Mouse (Mus musculus) embryonic facial prominence, embryonic 13.5 days (tissue): ENCODE data around the gene Emilin1. TPM values are rescaled to one million over a fixed set of nuclear protein-coding genes. Genes with fewer than 3 reads are reported as not detected.

Experiments used
- ATAC-seq: fragments of 200-750 bp; cut with Nextera tagmentation; 2 replicates; pipeline ENCODE4 v1.8.0; 2017; ENCODE audit warnings: low read depth; ENCODE audit not compliant: insufficient number of reproducible peaks, insufficient read depth, low FRiP score, low TSS enrichment
- H3K27ac ChIP-seq: fragments of 300-500 bp; sonication (generic); 2 replicates; pipeline ENCODE4 v1.5.1; 2015; ENCODE audit warnings: moderate library complexity, mild to moderate bottlenecking, inconsistent platforms
- H3K27me3 ChIP-seq: fragments of 300-500 bp; sonication (generic); 2 replicates; pipeline ENCODE4 v1.6.1; 2015; ENCODE audit warnings: mild to moderate bottlenecking, inconsistent platforms
- H3K36me3 ChIP-seq: fragments of 300-500 bp; sonication (generic); 2 replicates; pipeline ENCODE4 v1.6.1; 2015; ENCODE audit warnings: mild to moderate bottlenecking, inconsistent platforms
- H3K4me1 ChIP-seq: fragments of 300-500 bp; sonication (generic); 2 replicates; pipeline ENCODE4 v1.6.1; 2015; ENCODE audit warnings: inconsistent platforms
- H3K4me2 ChIP-seq: fragments of 300-500 bp; sonication (generic); 2 replicates; pipeline ENCODE4 v1.6.1; 2015; ENCODE audit warnings: moderate library complexity, mild to moderate bottlenecking, inconsistent platforms
- H3K4me3 ChIP-seq: fragments of 300-500 bp; sonication (generic); 2 replicates; pipeline ENCODE4 v1.5.1; 2015; ENCODE audit warnings: mild to moderate bottlenecking, inconsistent platforms
- H3K9ac ChIP-seq: fragments of 300-500 bp; sonication (generic); 2 replicates; pipeline ENCODE4 v1.6.1; 2015; ENCODE audit warnings: mild to moderate bottlenecking, inconsistent platforms
- H3K9me3 ChIP-seq: fragments of 300-500 bp; sonication (generic); 2 replicates; pipeline ENCODE4 v1.6.1; 2016; ENCODE audit warnings: inconsistent platforms
- WGBS: fragments of 180-500 bp; shearing (Covaris S2); methylation state at CpG from one replicate; pipeline ENCODE4 v1.1.7; 2015; ENCODE audit warnings: mixed read lengths; 5-methylcytosine and 5-hydroxymethylcytosine counted together
- polyA plus RNA-seq: library from polyadenylated mRNA; unstranded; fragments of >200 nt; fragmentation: Nextera tagmentation; extraction: Ambion mirVana; gene quantifications from 2 replicates; pipeline ENCODE4 v1.2.1, GENCODE M21; 2015

Gene Emilin1
- polyA plus RNA-seq, 1 experiment from 2014 or later, result 199 TPM

GRCm38 (mm10) chr5:30908426-30909299 is 4.5 kb upstream of the Emilin1 start:
- peak overlapping the region; percentile 77 for H3K4me3 ChIP-seq
- H3K27ac ChIP-seq, result peak overlapping the region; percentile 99
- H3K27me3 ChIP-seq, result no peaks in the 10 kb centered on the region
- H3K36me3 ChIP-seq, result peaks cover 25% of the 10 kb centered on the region
- H3K4me1 ChIP-seq, result peaks cover 74% of the 10 kb centered on the region
- ATAC-seq, result peak; percentile 57; the same call in 1 of the 2 replicates
- WGBS, result 20% methylated on average over 13 of the region's 13 CpGs
- H3K4me2 ChIP-seq, result peak overlapping the region; percentile 91
- H3K9ac ChIP-seq, result peak overlapping the region; percentile 90
- H3K9me3 ChIP-seq, result no peaks in the 10 kb centered on the region

- H3K9me3 ChIP-seq, result no peaks in the 10 kb centered on the region
- H3K9ac ChIP-seq, result peak overlapping the region; percentile 90; the same call in 1 of the 2 replicates
- peak overlapping the region; percentile 99 for H3K27ac ChIP-seq
- no peak for ATAC-seq
- H3K27me3 ChIP-seq, result no peaks in the 10 kb centered on the region
- WGBS, result 27% methylated on average over 7 of the region's 7 CpGs
- H3K4me1 ChIP-seq, result peaks cover 79% of the 10 kb centered on the region
- no peak overlapping the region for H3K4me3 ChIP-seq
- peak overlapping the region; percentile 91 for H3K4me2 ChIP-seq
- peaks cover 19% of the 10 kb centered on the region for H3K36me3 ChIP-seq
Measured at GRCm38 (mm10) chr5:30909300-30909659, 3.9 kb upstream of the Emilin1 start.

DNA sequence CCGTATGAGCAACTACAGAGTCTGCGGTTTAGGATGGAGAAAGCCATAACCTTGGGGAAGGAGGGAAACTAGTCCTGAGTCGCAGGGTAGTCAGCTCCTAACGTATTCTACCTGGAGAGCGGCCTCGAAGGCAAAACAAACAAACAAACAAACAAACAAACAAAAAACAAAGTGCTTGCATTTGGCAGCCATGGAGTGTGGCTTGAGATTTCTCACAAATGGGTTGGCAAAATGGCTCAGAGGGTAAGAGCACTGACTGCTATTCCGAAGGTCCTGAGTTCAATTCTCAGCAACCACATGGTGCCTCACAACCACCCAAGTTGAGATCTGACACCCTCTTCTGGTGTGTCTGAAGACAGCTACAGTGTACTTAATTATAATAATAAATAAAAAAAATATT is 3.3 kb upstream of the Emilin1 start:
- H3K27me3 ChIP-seq, result no peaks in the 10 kb centered on the region
- peaks cover 84% of the 10 kb centered on the region for H3K4me1 ChIP-seq
- ATAC-seq, result no peak
- H3K27ac ChIP-seq, result peak overlapping the region; percentile 99
- no peaks in the 10 kb centered on the region for H3K9me3 ChIP-seq
- peaks cover 13% of the 10 kb centered on the region for H3K36me3 ChIP-seq
- no peak overlapping the region for H3K9ac ChIP-seq
- H3K4me3 ChIP-seq, result no peak overlapping the region
- WGBS, result 76% methylated on average over 7 of the region's 7 CpGs
- no peak overlapping the region for H3K4me2 ChIP-seq

- Histone ChIP-seq H3K36me3 (peaks cover 7% of the 10 kb centered on the region), H3K27me3 (no peaks in the 10 kb centered on the region), H3K9ac (no peak overlapping the region), H3K4me1 (peaks cover 82% of the 10 kb centered on the region), H3K27ac (peak overlapping the region; percentile 99), H3K4me3 (no peak overlapping the region), H3K4me2 (no peak overlapping the region), H3K9me3 (no peaks in the 10 kb centered on the region)
- ATAC-seq, result no peak
Measured at GRCm38 (mm10) chr5:30910481-30910880, 2.7 kb upstream of the Emilin1 start.

GRCm38 (mm10) chr5:30912156-30912555 is 1.0 kb upstream of the Emilin1 start:
- peak overlapping the region; percentile 99 for H3K27ac ChIP-seq
- 32% methylated on average over 5 of the region's 5 CpGs for WGBS
- peaks cover 6% of the 10 kb centered on the region for H3K36me3 ChIP-seq
- peak overlapping the region; percentile 88 for H3K9ac ChIP-seq
- no peaks in the 10 kb centered on the region for H3K9me3 ChIP-seq
- ATAC-seq, result no peak
- no peak overlapping the region for H3K4me3 ChIP-seq
- peak overlapping the region; percentile 95 for H3K4me2 ChIP-seq
- no peaks in the 10 kb centered on the region for H3K27me3 ChIP-seq
- peaks cover 81% of the 10 kb centered on the region for H3K4me1 ChIP-seq

- Histone ChIP-seq H3K36me3 (peaks cover 27% of the 10 kb centered on the region), H3K4me1 (peaks cover 88% of the 10 kb centered on the region), H3K4me2 (peak overlapping the region; percentile 95), H3K9ac (peak overlapping the region; percentile 88), H3K27me3 (no peaks in the 10 kb centered on the region), H3K27ac (peak overlapping the region; percentile 99), H3K4me3 (peak overlapping the region; percentile 68), H3K9me3 (no peaks in the 10 kb centered on the region)
- 22% methylated on average over 7 of the region's 7 CpGs for WGBS
- ATAC-seq, result no peak
Measured at GRCm38 (mm10) chr5:30914101-30914635, 966 bp downstream of the Emilin1 start.

- no peaks in the 10 kb centered on the region for H3K9me3 ChIP-seq
- WGBS, result 33% methylated on average over 6 of the region's 6 CpGs
- ATAC-seq, result no peak
Measured at GRCm38 (mm10) chr5:30914849-30915248, 1.6 kb downstream of the Emilin1 start.

GRCm38 (mm10) chr5:30915456-30915855 is 2.3 kb downstream of the Emilin1 start:
- Histone ChIP-seq H3K27me3 (no peaks in the 10 kb centered on the region), H3K36me3 (peaks cover 39% of the 10 kb centered on the region), H3K27ac (peak overlapping the region; percentile 99), H3K4me2 (peak overlapping the region; percentile 95), H3K9me3 (no peaks in the 10 kb centered on the region), H3K4me3 (peak overlapping the region; percentile 68), H3K4me1 (peaks cover 88% of the 10 kb centered on the region), H3K9ac (peak overlapping the region; percentile 88)
- 32% methylated on average over 9 of the region's 9 CpGs for WGBS
- ATAC-seq, result no peak

More at GRCm38 (mm10) chr5:30914849-30915248, 1.6 kb downstream of the Emilin1 start:
- H3K9ac ChIP-seq, result peak overlapping the region; percentile 88
- peaks cover 33% of the 10 kb centered on the region for H3K36me3 ChIP-seq
- peaks cover 87% of the 10 kb centered on the region for H3K4me1 ChIP-seq
- peak overlapping the region; percentile 99 for H3K27ac ChIP-seq
- H3K27me3 ChIP-seq, result no peaks in the 10 kb centered on the region
- peak overlapping the region; percentile 68 for H3K4me3 ChIP-seq
- H3K4me2 ChIP-seq, result peak overlapping the region; percentile 95

DNA sequence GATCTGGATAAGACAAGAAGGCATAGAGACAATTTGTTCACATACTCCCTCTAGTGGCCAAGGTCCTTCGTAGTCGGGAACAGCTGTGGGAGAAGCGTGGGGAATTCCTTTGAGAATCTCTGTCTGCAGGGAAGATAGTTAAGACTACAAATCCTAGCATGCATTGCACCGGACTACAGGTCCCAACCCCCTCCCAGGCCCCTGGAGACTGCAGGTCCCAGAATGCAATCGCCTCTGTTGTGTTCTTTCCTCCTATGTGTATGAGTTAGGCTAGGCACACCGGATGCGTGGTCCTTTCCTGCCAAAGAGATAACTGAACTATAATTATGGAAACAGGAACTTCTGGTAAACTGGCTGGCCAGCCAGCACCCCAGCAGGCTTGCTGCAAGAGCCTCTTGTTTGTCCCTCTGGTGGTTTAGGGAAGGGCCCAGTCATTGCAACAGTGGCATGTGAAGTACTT is 2.8 kb downstream of the Emilin1 start:
- 2% methylated on average over 7 of the region's 7 CpGs for WGBS

DNA sequence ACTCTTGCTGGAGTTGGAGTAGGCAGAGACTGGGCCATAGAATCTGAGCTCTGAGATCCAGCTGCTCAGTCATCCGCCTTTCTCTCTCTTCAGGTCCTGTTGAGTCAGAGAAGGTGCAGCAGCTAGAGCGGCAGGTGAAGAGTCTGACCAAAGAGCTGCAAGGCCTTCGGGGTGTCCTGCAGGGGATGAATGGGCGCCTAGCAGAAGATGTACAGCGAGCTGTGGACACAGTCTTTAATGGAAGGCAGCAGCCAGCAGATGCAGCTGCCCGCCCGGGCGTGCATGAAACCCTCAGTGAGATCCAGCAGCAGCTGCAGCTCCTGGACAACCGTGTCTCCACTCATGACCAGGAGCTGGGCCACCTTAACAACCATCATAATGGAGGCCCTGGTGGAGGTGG is 3.6 kb downstream of the Emilin1 start:
- Histone ChIP-seq H3K36me3 (peaks cover 47% of the 10 kb centered on the region), H3K4me2 (no peak overlapping the region), H3K27me3 (no peaks in the 10 kb centered on the region), H3K4me3 (no peak overlapping the region), H3K27ac (no peak overlapping the region; the same call in 1 of the 2 replicates), H3K9me3 (no peaks in the 10 kb centered on the region), H3K4me1 (peaks cover 86% of the 10 kb centered on the region), H3K9ac (peak overlapping the region; percentile 4; the same call in 1 of the 2 replicates)
- ATAC-seq, result no peak
- WGBS, result 93% methylated on average over 9 of the region's 9 CpGs

More for the DNA sequence above, 2.8 kb downstream of the Emilin1 start:
- H3K4me1 ChIP-seq, result peaks cover 88% of the 10 kb centered on the region
- H3K9me3 ChIP-seq, result no peaks in the 10 kb centered on the region
- H3K9ac ChIP-seq, result peak overlapping the region; percentile 88
- H3K27me3 ChIP-seq, result no peaks in the 10 kb centered on the region
- peak overlapping the region; percentile 99 for H3K27ac ChIP-seq
- H3K36me3 ChIP-seq, result peaks cover 45% of the 10 kb centered on the region
- H3K4me3 ChIP-seq, result peak overlapping the region; percentile 68
- H3K4me2 ChIP-seq, result peak overlapping the region; percentile 95
- peak; percentile 52 for ATAC-seq

DNA sequence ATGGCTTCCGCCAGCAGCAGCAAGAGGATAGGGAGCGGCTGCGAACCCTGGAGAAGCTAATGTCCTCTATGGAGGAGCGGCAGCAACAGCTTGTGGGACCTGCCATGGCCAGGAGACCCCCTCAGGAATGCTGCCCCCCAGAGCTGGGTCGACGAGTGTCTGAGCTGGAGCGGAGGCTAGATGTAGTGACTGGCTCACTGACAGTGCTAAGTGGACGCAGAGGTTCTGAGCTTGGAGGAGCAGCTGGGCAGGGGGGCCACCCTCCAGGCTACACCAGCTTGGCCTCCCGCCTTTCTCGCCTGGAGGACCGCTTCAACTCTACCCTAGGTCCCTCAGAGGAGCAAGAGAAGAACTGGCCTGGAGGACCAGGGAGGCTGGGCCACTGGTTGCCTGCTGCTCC is 4.1 kb downstream of the Emilin1 start:
- no peak overlapping the region for H3K27ac ChIP-seq
- no peak overlapping the region for H3K4me3 ChIP-seq
- no peak overlapping the region for H3K4me2 ChIP-seq
- 0 out of 2 replicates have a peak overlapping the region, but pooled peaks have one; percentile 4 for H3K9ac ChIP-seq
- no peaks in the 10 kb centered on the region for H3K27me3 ChIP-seq
- no peak for ATAC-seq
- no peaks in the 10 kb centered on the region for H3K9me3 ChIP-seq
- H3K36me3 ChIP-seq, result peaks cover 47% of the 10 kb centered on the region
- 88% methylated on average over 11 of the region's 11 CpGs for WGBS
- H3K4me1 ChIP-seq, result peaks cover 87% of the 10 kb centered on the region
